Mouse (Mus musculus): ENCODE measurements around the gene Gm4779.

GRCm38 (mm10) chrX:101772035-101772434 lies 22.2 kb downstream of the Gm4779 start:
- TF ChIP-seq EP300 (IDR thresholded peaks at IDR 0.05; ENCODE audit: low read length): no peak
- TF ChIP-seq POLR2A (IDR thresholded peaks at IDR 0.05; ENCODE audit: low read depth, low read length): no peak
- TF ChIP-seq E2F4 (IDR thresholded peaks at IDR 0.05; ENCODE audit: insufficient replicate concordance, low read depth, low read length): no peak
- TF ChIP-seq ETS1 (conservative IDR thresholded peaks at IDR 0.05; ENCODE audit: low read depth, low read length): no peak
- TF ChIP-seq CTCF (conservative IDR thresholded peaks at IDR 0.05 in 1 of 2, IDR thresholded peaks at IDR 0.05 in 1 of 2; ENCODE audit: low read depth in 2 of 2, low read length in 2 of 2): peak; percentile 69 to 70
- no peak for TF ChIP-seq CHD2 (IDR thresholded peaks at IDR 0.05; ENCODE audit: low read length)

All from CH12.LX (cell line).